Mouse (Mus musculus) right cerebral cortex, postnatal 14 days (tissue): ENCODE results near the gene Tas2r137.

Experiments used
- DNase-seq: peaks from one replicate; pipeline ENCODE4 v3.0.0; 2022

The Tas2r137 gene

DNA sequence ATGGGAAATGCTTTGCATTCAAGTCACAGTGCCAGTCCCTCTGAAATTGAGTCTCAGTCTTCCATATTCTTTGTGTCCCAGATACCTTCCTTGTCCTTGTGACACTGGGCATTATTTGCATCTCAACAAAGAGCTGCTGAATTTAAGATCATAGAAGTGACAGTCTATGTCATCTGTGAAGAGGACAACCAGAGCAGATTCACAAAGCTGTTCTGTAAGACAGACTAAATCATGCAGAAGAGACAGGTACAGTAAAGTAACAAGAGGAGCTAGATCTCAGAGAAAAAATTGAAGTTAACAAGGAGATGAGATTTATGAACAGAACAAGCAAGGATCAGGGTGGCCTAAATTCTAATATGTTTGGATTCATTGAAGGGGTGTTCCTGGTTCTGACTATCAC lies at the start of gene Tas2r137:
Gene Tas2r137, plus strand, starts transcription at position 301 of the 400 bp plus-strand sequence.
- DNase-seq = no peak

DNA sequence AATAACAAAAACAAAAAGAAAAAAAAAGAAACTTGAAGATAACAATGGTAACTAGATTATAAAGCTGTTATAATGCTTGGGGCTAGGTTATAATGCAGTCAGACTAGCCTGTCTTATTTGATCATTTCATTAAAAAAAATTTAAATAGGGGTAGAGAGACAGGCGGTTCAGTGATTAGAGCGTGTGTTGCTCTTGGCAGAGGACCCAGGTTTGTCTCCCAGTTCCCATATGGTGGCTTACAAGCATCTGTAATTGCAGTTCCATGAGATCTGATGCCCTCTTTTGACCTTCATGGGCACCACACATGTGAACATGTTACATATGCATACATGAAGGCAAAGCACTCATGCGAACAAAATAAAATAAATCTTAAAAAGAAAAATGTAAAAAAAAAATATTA lies 49.8 kb upstream of the Tas2r137 start:
- DNase-seq = no peak

DNA sequence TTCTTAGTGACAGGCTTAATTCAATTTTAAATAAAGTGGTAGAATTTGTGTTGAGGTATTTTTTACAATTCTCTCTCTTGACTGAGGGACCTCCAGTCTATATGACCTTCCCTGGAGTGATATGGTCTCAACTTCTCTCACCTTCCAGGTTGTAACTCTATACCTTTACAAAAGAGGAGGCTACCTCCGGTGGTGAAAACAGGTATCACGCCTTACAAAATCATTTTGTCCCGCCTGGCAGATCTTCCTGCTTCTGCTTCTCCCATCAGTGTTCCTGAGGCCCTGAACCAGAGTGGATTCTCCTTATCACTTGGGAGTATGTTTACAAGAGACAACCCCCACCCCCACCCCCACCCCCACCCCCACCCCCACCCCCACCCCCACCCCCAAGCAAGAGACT lies 49.3 kb upstream of the Tas2r137 start:
- no peak for DNase-seq

DNA sequence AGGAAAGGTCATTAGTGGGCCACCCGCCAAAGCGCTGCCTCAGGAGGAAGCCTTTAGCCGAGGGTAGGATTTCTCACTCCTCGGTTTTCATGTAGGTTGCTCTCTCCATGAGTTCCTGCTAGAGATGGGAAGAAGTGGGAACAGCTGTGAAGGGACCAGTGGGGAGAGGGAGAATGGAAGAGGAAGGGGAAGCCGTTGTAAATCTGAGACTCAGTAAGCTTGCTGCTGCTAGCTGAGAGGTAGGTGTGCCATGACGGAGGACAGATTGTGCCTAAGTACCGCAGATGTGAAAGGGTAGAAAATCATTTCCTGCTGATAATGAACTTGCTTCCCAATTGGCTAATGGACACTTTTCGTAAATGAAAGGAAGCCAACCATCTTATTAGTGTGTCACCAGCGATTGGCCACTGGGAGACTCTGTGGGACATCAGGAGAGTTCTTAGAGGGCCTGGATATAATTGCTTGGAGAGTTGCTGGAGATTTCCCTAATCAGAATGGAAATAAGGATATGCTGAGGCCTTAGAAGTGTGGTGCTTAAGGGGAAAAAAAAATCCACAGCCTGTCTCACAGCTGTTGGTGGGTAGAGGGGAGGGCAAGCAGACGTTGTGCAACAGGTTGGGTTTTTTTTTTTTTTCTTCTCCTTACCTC lies 47.6 kb upstream of the Tas2r137 start:
- DNase-seq = no peak

DNA sequence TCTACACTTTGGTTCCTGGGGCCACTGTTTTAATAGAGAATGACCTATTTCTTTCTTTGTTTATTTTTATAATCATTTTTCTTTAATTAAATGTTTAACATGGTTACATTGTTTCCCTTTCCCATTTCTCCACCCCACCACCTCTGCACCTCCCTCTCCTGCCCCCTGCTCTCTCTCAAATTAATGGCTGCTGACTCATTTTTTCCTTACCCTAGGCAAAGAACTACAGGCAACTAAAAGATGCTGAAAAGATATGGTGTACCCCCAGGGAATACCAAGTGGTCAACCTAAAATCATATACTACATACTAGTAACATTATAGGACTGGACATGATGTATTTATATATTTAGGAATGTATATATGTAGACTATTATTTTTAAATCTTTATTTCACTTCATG lies 42.4 kb upstream of the Tas2r137 start:
- no peak for DNase-seq

DNA sequence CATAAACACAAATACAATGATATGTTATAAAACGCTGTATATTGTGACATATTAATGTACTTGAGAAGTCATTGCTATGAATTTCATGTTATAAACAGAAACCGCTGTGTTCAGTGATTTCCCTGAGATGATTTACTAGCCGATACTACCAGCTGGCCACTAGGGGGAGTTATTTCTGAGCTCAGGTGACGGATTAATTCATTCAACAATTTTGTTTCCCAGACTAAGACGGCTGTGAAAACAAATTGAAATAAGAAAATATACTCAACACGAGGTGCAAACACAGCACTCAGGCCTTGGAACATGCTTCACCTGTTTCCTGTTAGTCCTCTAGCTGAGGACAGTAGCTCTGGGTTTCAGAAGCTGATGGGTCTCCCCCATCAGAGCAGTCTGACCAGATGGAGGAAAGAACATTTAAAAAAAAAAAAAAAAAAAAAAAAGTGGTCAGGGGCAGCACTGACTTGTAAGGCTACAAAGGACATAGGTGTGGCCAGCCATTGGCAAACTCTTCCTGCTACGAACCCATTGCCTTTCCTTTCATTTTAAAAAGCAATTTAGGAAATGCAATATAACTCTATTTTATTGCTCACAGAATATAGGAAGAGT lies 36.5 kb upstream of the Tas2r137 start:
- DNase-seq = no peak

DNA sequence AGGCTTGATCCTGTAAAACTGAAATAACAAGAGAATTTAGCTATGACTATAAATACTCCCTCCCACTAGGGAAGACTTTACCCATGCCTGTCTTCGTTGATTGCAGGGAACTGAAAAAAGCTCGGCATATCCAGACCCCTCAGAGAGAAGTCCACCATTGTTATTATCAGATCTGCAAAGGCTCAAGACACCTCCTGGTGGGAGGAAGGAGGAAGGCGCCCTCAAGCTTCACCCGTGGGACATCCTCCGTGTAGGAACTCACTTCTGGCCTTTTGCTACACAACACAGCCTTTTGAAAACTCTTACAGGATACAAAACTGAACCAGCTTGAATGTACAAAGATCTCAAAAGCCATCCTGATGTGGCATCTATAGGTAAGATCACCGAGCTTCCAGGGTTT lies 25.3 kb upstream of the Tas2r137 start:
- DNase-seq = no peak

DNA sequence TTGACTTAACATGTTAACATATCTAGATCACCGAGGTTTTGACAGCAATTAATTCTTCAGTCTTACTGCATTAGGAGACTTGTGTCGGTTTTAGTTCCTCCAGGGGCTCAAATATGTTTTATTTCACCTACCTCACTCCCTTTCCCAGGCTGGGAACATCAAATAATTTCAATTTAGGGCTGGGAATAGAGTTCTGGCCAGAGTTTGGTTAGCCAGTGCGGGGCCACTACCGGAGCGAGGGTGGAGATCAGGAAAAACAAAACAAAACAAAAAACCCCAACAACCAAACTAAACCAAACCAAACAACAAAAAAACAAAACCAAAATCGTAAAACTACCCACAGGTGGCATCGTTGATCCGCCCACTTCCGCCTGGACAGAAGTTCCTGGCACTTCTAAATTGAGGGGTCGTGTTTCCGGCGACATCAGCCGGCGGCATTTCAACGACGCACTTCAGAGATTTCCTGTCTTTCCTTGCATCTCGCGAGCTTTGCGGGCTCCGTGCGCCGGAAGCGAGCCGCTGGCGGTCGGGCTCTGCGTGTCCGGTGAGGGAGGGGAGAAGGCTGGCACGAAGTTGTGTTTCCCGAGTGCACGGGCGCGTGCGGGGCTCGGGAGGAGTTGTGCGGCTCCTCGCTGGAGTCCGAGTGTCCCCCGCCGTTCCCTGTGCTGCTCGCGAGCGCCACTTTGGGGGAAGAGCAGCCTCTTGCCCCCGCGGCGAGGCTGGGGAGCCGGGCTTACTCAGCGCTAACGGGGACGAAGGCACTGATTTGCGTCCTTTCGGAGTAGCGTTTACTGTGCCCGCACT lies 19.9 kb upstream of the Tas2r137 start, which contains the start of gene Ssbp1:
Gene Ssbp1, plus strand, starts transcription at position 437 of the 804 bp plus-strand sequence.
- DNase-seq = peak; percentile 90

DNA sequence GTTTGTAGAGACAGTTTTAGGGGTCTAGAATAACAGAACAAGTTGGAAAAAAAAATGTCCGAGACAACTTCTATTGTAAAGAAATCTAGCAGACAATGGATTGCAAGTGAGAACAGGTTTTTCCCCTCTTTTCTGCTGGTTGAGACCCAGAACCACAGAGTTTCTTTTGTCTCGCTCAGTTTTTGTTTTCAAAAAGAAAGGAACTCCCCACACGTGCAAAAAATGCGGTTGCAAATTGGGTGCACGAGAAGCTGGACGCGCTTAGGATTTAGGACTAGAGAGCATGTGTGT lies 19.4 kb upstream of the Tas2r137 start:
- DNase-seq = no peak

DNA sequence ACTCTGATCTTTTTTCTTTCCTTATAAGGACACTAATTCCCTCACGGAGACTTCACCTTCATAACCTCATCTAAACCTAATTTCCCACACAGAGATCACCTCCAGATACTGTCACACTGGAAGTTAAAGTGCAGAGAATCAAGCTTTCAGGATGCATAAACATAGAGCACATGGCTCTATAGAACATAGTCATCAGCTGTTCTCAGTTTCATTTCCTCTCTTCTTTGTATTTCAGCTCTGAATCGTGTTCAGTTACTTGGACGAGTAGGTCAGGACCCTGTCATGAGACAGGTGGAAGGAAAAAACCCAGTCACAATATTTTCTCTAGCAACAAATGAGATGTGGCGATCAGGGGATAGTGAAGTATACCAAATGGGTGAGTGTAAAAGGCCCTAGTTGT lies 14.9 kb upstream of the Tas2r137 start:
- no peak for DNase-seq

DNA sequence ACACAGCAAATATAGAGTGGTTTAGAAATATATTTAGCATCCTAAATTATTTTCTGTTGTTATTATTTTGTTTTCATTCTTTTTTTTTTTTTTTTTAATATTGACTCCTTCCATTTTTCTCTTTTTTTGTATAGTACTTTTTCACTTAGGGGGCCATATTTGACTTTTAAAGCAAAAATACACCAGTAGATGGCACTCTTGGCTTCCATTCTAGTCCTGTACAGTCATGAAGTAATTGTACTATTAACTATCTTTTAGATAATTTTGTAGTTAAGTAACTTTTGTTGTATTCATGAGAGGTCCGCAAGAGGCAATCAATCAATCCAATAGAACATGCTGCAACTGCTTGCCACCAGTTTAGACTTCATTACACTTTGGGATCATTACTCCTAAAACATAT lies 11.3 kb upstream of the Tas2r137 start:
- DNase-seq = no peak

DNA sequence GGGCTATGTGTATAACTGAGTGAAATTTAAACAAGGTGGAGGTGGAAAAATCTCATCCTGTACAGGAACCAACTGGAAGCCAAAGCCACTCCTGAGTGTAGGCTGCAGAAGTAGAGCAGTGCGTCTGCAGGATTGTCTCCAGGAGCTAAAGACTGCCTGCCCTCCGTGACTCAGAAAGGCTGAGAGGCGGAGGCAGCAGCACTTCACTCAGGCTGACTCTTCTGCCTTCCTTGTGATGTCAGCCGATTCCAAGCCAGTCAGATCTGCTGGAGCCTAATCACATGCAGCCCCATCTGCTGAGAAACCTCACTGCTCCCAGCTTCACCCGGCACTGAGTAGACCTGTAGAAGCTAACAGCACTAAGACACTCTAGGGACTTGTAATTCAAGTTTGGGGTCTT lies 8.7 kb upstream of the Tas2r137 start:
- no peak for DNase-seq

DNA sequence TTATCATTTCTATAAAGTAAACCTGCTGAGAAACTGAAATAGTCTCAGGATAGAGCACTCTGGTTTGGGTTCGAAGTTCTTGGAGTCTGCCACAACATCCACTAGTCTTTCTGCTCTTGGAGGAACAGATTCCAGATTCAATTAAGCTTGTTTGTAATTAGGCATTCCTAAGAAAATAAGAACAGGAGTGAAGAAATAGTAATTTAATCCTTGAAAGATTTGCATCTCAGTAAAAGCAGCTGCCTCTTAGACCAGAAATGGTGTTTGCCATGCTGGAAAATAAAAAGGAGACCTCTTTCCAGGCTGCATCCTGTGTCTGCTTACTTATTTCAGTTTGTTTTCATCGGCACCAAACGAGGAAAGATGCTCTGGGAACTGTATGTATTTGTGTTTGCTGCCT lies 2.2 kb downstream of the Tas2r137 start, which contains the start of gene Tas2r108:
Gene Tas2r108, plus strand, starts transcription at position 301 of the 400 bp plus-strand sequence.
- DNase-seq = no peak

DNA sequence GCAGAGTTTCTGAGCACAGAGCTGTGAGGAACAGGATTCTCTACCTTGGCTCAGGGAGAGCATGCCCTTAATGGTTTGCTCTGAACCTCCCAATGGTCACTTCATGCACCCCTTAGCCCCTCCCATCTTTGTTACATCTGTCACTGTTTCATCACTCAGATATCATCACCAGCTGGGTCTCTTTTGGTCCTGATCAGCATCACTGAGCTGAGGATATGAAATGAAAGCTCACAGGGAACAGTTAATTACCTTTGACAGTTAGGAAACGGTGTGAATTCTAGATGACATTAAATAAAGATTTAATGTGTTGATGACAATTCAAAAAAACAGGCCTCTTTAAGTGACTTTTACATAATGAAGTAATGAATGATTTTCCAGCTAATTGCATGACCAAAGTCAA lies 28.4 kb downstream of the Tas2r137 start, which contains the start of gene Prss37:
Gene Prss37, minus strand, starts transcription at position 101 of the 400 bp plus-strand sequence.
- DNase-seq = no peak
